Mouse (Mus musculus) midbrain, embryonic 11.5 days (tissue): ENCODE measurements around the gene Prpf38a. TPM values are rescaled to one million over a fixed set of nuclear protein-coding genes. Genes with fewer than 3 reads are reported as not detected.

Source experiments
- ATAC-seq: fragments of 200-750 bp; cut with Nextera tagmentation; 2 replicates; pipeline ENCODE4 v1.8.0; 2017; ENCODE audit warnings: moderate TSS enrichment, moderate library complexity; ENCODE audit not compliant: low FRiP score
- DNase-seq: peaks from one replicate; pipeline ENCODE4 v3.0.0; 2015; ENCODE audit warnings: low spot score; ENCODE audit errors: missing footprints
- H3K27ac ChIP-seq: fragments of 300-500 bp; sonication (generic); 2 replicates; pipeline ENCODE4 v1.5.1; 2014; ENCODE audit warnings: low read depth, low read length
- H3K27me3 ChIP-seq: fragments of 300-500 bp; sonication (generic); 2 replicates; pipeline ENCODE4 v1.6.1; 2014; ENCODE audit warnings: mild to moderate bottlenecking, low read length, moderate library complexity, mixed read lengths; ENCODE audit not compliant: control insufficient read depth, insufficient read depth
- H3K36me3 ChIP-seq: fragments of 300-500 bp; sonication (generic); 2 replicates; pipeline ENCODE4 v1.6.1; 2014; ENCODE audit warnings: mild to moderate bottlenecking, low read length, moderate library complexity, mixed read lengths; ENCODE audit not compliant: control insufficient read depth, insufficient read depth
- H3K4me1 ChIP-seq: fragments of 300-500 bp; sonication (generic); 2 replicates; pipeline ENCODE4 v1.6.1; 2014; ENCODE audit warnings: low read length; ENCODE audit not compliant: control insufficient read depth, insufficient read depth
- H3K4me2 ChIP-seq: fragments of 300-500 bp; sonication (generic); 2 replicates; pipeline ENCODE4 v1.6.1; 2014; ENCODE audit warnings: mild to moderate bottlenecking, moderate library complexity
- H3K4me3 ChIP-seq: fragments of 300-500 bp; sonication (generic); 2 replicates; pipeline ENCODE4 v1.5.1; 2014; ENCODE audit warnings: low read depth, low read length
- H3K9ac ChIP-seq: fragments of 300-500 bp; sonication (generic); 2 replicates; pipeline ENCODE4 v1.6.1; 2014; ENCODE audit warnings: low read length
- H3K9me3 ChIP-seq: fragments of 300-500 bp; sonication (generic); 2 replicates; pipeline ENCODE4 v1.6.1; 2016; ENCODE audit warnings: low read length; ENCODE audit not compliant: control insufficient read depth
- WGBS: fragments of 180-500 bp; shearing (Covaris S2); extraction: QIAGEN DNeasy Blood & Tissue Kit; methylation state at CpG from one replicate; pipeline ENCODE4 v1.1.7; 2014; 5-methylcytosine and 5-hydroxymethylcytosine counted together
- polyA plus RNA-seq: library from polyadenylated mRNA; unstranded; fragments of >200 nt; fragmentation: Nextera tagmentation; extraction: Ambion mirVana; gene quantifications from 2 replicates; pipeline ENCODE4 v1.2.1, GENCODE M21; 2014

Prpf38a gene
- polyA plus RNA-seq, 1 experiment from 2014 or later, result 124 TPM

GRCm38 (mm10) chr4:108608651-108609050, 29.5 kb upstream of the Prpf38a start:
- WGBS, result 86% methylated on average over 3 of the region's 3 CpGs
- Histone ChIP-seq H3K9ac (no peak overlapping the region), H3K4me3 (no peak overlapping the region), H3K9me3 (no peaks in the 10 kb centered on the region), H3K27ac (no peak overlapping the region), H3K27me3 (no peaks in the 10 kb centered on the region), H3K4me2 (no peak overlapping the region), H3K36me3 (peaks cover 5% of the 10 kb centered on the region; the same call in 1 of the 2 replicates), H3K4me1 (no peaks in the 10 kb centered on the region)
- DNase-seq, result no peak
- ATAC-seq, result no peak

GRCm38 (mm10) chr4:108601870-108602269, 22.7 kb upstream of the Prpf38a start:
- Histone ChIP-seq H3K9ac (no peak overlapping the region), H3K4me3 (no peak overlapping the region), H3K27me3 (no peaks in the 10 kb centered on the region), H3K9me3 (no peaks in the 10 kb centered on the region), H3K4me2 (no peak overlapping the region), H3K4me1 (no peaks in the 10 kb centered on the region), H3K36me3 (peaks cover 17% of the 10 kb centered on the region), H3K27ac (no peak overlapping the region)
- ATAC-seq, result no peak
- WGBS, result 95% methylated on average over 7 of the region's 7 CpGs
- DNase-seq, result no peak

GRCm38 (mm10) chr4:108598306-108598705, 19.2 kb upstream of the Prpf38a start:
- DNase-seq (no peak), ATAC-seq (no peak)
- H3K27ac ChIP-seq, result no peak overlapping the region
- no peaks in the 10 kb centered on the region for H3K9me3 ChIP-seq
- no peak overlapping the region for H3K4me3 ChIP-seq
- WGBS, result 91% methylated on average over 4 of the region's 4 CpGs
- H3K36me3 ChIP-seq, result peaks cover 12% of the 10 kb centered on the region
- no peak overlapping the region for H3K9ac ChIP-seq
- H3K4me1 ChIP-seq, result no peaks in the 10 kb centered on the region
- H3K27me3 ChIP-seq, result no peaks in the 10 kb centered on the region
- no peak overlapping the region for H3K4me2 ChIP-seq

- DNase-seq (no peak), ATAC-seq (no peak)
- no peak overlapping the region for H3K27ac ChIP-seq
- no peak overlapping the region for H3K9ac ChIP-seq
- H3K9me3 ChIP-seq, result no peaks in the 10 kb centered on the region
- no peaks in the 10 kb centered on the region for H3K4me1 ChIP-seq
- WGBS, result 81% methylated on average over 1 of the region's 1 CpGs
- H3K27me3 ChIP-seq, result no peaks in the 10 kb centered on the region
- peaks cover 5% of the 10 kb centered on the region for H3K36me3 ChIP-seq
- no peak overlapping the region for H3K4me3 ChIP-seq
- no peak overlapping the region for H3K4me2 ChIP-seq
Measured at GRCm38 (mm10) chr4:108595785-108596184, 16.6 kb upstream of the Prpf38a start.

GRCm38 (mm10) chr4:108593376-108593775, 14.2 kb upstream of the Prpf38a start:
- Histone ChIP-seq H3K27ac (no peak overlapping the region), H3K4me1 (no peaks in the 10 kb centered on the region), H3K4me3 (no peak overlapping the region), H3K27me3 (no peaks in the 10 kb centered on the region), H3K9me3 (no peaks in the 10 kb centered on the region), H3K36me3 (0 out of 2 replicates have a peak, but pooled peaks cover 3% of the 10 kb centered on the region), H3K9ac (no peak overlapping the region), H3K4me2 (no peak overlapping the region)
- DNase-seq (no peak), ATAC-seq (no peak)
- 96% methylated on average over 2 of the region's 2 CpGs for WGBS

- WGBS, result under 1% methylated on average over 16 of the region's 16 CpGs
- Histone ChIP-seq H3K36me3 (no peaks in the 10 kb centered on the region; the same call in 1 of the 2 replicates), H3K9ac (peak overlapping the region; percentile 76), H3K9me3 (no peaks in the 10 kb centered on the region), H3K4me3 (peak overlapping the region; percentile 84), H3K27me3 (no peaks in the 10 kb centered on the region), H3K4me2 (peak overlapping the region; percentile 79), H3K4me1 (peaks cover 6% of the 10 kb centered on the region), H3K27ac (peak overlapping the region; percentile 67)
- ATAC-seq, result 0 out of 2 replicates have a peak, but pooled peaks have one; percentile 3
- peak; percentile 91 for DNase-seq
Measured at GRCm38 (mm10) chr4:108579743-108580411, 741 bp upstream of the Prpf38a start.

- Histone ChIP-seq H3K4me2 (no peak overlapping the region), H3K9ac (no peak overlapping the region), H3K27me3 (no peaks in the 10 kb centered on the region), H3K4me3 (no peak overlapping the region), H3K36me3 (peaks cover 12% of the 10 kb centered on the region), H3K9me3 (no peaks in the 10 kb centered on the region), H3K27ac (no peak overlapping the region), H3K4me1 (peaks cover 3% of the 10 kb centered on the region; the same call in 1 of the 2 replicates)
- ATAC-seq (no peak), DNase-seq (peak; percentile 69)
- WGBS, result 95% methylated on average over 3 of the region's 3 CpGs
Measured at GRCm38 (mm10) chr4:108572644-108573043, 6.5 kb downstream of the Prpf38a start.

GRCm38 (mm10) chr4:108565026-108565425, 14.1 kb downstream of the Prpf38a start:
- no peaks in the 10 kb centered on the region for H3K4me1 ChIP-seq
- no peak overlapping the region for H3K9ac ChIP-seq
- H3K9me3 ChIP-seq, result no peaks in the 10 kb centered on the region
- ATAC-seq (no peak), DNase-seq (peak; percentile 80)
- no peak overlapping the region for H3K4me2 ChIP-seq
- WGBS, result 84% methylated on average over 1 of the region's 1 CpGs
- H3K27me3 ChIP-seq, result no peaks in the 10 kb centered on the region
- H3K36me3 ChIP-seq, result peaks cover 26% of the 10 kb centered on the region
- no peak overlapping the region for H3K27ac ChIP-seq
- H3K4me3 ChIP-seq, result no peak overlapping the region

GRCm38 (mm10) chr4:108539701-108540100, 39.4 kb downstream of the Prpf38a start:
- Histone ChIP-seq H3K27me3 (no peaks in the 10 kb centered on the region), H3K4me3 (no peak overlapping the region), H3K4me2 (no peak overlapping the region), H3K9me3 (no peaks in the 10 kb centered on the region), H3K36me3 (no peaks in the 10 kb centered on the region; the same call in 1 of the 2 replicates), H3K9ac (no peak overlapping the region), H3K27ac (no peak overlapping the region), H3K4me1 (no peaks in the 10 kb centered on the region)
- 94% methylated on average over 2 of the region's 2 CpGs for WGBS
- DNase-seq (no peak), ATAC-seq (no peak)
